Mouse (Mus musculus) intestine, embryonic 15.5 days (tissue): ENCODE data around the gene Asic2. TPM values are rescaled to one million over a fixed set of nuclear protein-coding genes. Genes with fewer than 3 reads are reported as not detected.
A peak's percentile ranks its signal among the peaks of the same experiment; 100 is the strongest.

Experiments
- ATAC-seq: fragments of 200-750 bp; cut with Nextera tagmentation; 2 replicates; pipeline ENCODE4 v1.8.0; 2017; ENCODE audit warnings: moderate TSS enrichment, moderate library complexity
- H3K27ac ChIP-seq: fragments of 300-500 bp; sonication (generic); 2 replicates; pipeline ENCODE4 v1.5.1; 2015; ENCODE audit warnings: mild to moderate bottlenecking, inconsistent platforms
- H3K27me3 ChIP-seq: fragments of 300-500 bp; sonication (generic); replicated peaks from 2 replicates; pipeline ENCODE4 v1.6.1; 2015; ENCODE audit warnings: inconsistent platforms
- H3K36me3 ChIP-seq: fragments of 300-500 bp; sonication (generic); 2 replicates; pipeline ENCODE4 v1.6.1; 2015; ENCODE audit warnings: inconsistent platforms
- H3K4me1 ChIP-seq: fragments of 300-500 bp; sonication (generic); replicated peaks from 2 replicates; pipeline ENCODE4 v1.6.1; 2015; ENCODE audit warnings: inconsistent platforms
- H3K4me2 ChIP-seq: fragments of 300-500 bp; sonication (generic); replicated peaks from 2 replicates; pipeline ENCODE4 v1.6.1; 2015; ENCODE audit warnings: mild to moderate bottlenecking, inconsistent platforms
- H3K4me3 ChIP-seq: fragments of 300-500 bp; sonication (generic); replicated peaks from 2 replicates; pipeline ENCODE4 v1.5.1; 2015; ENCODE audit warnings: inconsistent platforms
- H3K9ac ChIP-seq: fragments of 300-500 bp; sonication (generic); 2 replicates; pipeline ENCODE4 v1.6.1; 2015; ENCODE audit warnings: inconsistent platforms
- H3K9me3 ChIP-seq: fragments of 300-500 bp; sonication (generic); 2 replicates; pipeline ENCODE4 v1.6.1; 2016; ENCODE audit warnings: inconsistent platforms
- WGBS: fragments of 180-500 bp; shearing (Covaris S2); methylation state at CpG from one replicate; pipeline ENCODE4 v1.1.7; 2015; 5-methylcytosine and 5-hydroxymethylcytosine counted together
- polyA plus RNA-seq: library from polyadenylated mRNA; unstranded; fragments of >200 nt; fragmentation: Nextera tagmentation; extraction: Ambion mirVana; gene quantifications from 2 replicates; pipeline ENCODE4 v1.2.1, GENCODE M21; 2015

Asic2 gene
- polyA plus RNA-seq, 1 experiment from 2014 or later: 0.19 TPM

GRCm38 (mm10) chr11:81806905-81807659 lies 161.2 kb downstream of the Asic2 start:
- 0 out of 2 replicates have a peak, but pooled peaks have one; percentile 36 for ATAC-seq
- H3K27me3 ChIP-seq: no peaks in the 10 kb centered on the region

GRCm38 (mm10) chr11:81803544-81803943 lies 164.7 kb downstream of the Asic2 start:
- no peak overlapping the region for H3K27ac ChIP-seq
- no peaks in the 10 kb centered on the region for H3K4me1 ChIP-seq
- H3K4me2 ChIP-seq: no peak overlapping the region
- H3K27me3 ChIP-seq: no peaks in the 10 kb centered on the region
- no peak overlapping the region for H3K4me3 ChIP-seq
- ATAC-seq: no peak
- no peak overlapping the region for H3K9ac ChIP-seq
- no peaks in the 10 kb centered on the region for H3K9me3 ChIP-seq
- no peaks in the 10 kb centered on the region for H3K36me3 ChIP-seq
- 55% methylated on average over 2 of the region's 2 CpGs for WGBS

More at GRCm38 (mm10) chr11:81806905-81807659, 161.2 kb downstream of the Asic2 start:
- Histone ChIP-seq H3K4me2 (no peak overlapping the region), H3K9me3 (no peaks in the 10 kb centered on the region), H3K4me1 (no peaks in the 10 kb centered on the region), H3K36me3 (no peaks in the 10 kb centered on the region), H3K4me3 (no peak overlapping the region), H3K9ac (no peak overlapping the region), H3K27ac (no peak overlapping the region)
- WGBS: 71% methylated on average over 11 of the region's 11 CpGs

DNA sequence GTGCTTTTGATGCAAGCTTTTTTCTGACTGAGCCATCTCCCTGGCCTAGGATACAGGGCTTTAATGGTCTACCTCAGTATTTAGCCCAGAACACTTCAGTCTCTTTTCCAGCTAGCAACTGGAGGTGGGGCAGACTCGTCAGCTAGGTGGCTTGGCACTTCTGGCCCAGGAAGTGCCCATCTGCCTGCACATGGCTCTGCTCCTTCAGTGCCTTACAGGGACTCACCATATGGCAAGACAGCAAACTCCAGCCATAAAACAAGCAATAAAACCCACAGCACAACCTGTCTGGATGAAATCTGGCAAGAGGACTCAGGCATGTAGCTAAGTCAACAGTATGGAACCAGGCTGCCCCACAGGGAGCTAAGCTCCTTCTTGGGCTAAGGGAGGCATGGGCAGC lies 165.6 kb downstream of the Asic2 start:
- Histone ChIP-seq H3K4me1 (no peaks in the 10 kb centered on the region), H3K27ac (no peak overlapping the region), H3K9me3 (no peaks in the 10 kb centered on the region), H3K9ac (no peak overlapping the region), H3K4me2 (no peak overlapping the region), H3K27me3 (no peaks in the 10 kb centered on the region), H3K36me3 (no peaks in the 10 kb centered on the region), H3K4me3 (no peak overlapping the region)
- WGBS: 43% methylated on average over 1 of the region's 1 CpGs
- no peak for ATAC-seq

DNA sequence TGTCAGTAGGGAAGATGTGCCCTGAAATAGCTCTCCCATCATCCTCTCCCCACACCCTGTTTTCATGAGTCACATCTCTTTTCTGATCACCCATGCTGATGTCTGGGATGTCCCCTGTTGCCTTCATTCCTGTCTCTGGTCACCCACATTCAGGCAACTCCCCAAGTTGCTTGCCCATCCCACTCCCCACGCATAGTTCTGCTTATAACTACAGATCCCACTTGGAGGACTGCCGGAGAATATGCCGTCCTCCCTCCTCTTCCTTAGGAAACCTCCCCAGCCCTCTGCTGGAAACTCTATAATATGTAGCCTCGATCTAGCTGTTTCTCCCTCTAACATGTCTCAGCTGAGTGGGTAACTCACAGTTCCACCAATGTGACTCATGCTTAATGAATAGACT lies 167.4 kb downstream of the Asic2 start:
- ATAC-seq: no peak
- Histone ChIP-seq H3K36me3 (no peaks in the 10 kb centered on the region), H3K4me1 (no peaks in the 10 kb centered on the region), H3K4me2 (no peak overlapping the region), H3K27me3 (no peaks in the 10 kb centered on the region), H3K4me3 (no peak overlapping the region), H3K9me3 (no peaks in the 10 kb centered on the region), H3K9ac (no peak overlapping the region), H3K27ac (no peak overlapping the region)
- 73% methylated on average over 4 of the region's 4 CpGs for WGBS

GRCm38 (mm10) chr11:81793588-81793987 lies 174.7 kb downstream of the Asic2 start:
- 74% methylated on average over 2 of the region's 2 CpGs for WGBS
- Histone ChIP-seq H3K9ac (no peak overlapping the region), H3K36me3 (no peaks in the 10 kb centered on the region), H3K4me3 (no peak overlapping the region), H3K4me2 (no peak overlapping the region), H3K9me3 (no peaks in the 10 kb centered on the region), H3K4me1 (no peaks in the 10 kb centered on the region), H3K27me3 (no peaks in the 10 kb centered on the region), H3K27ac (no peak overlapping the region)
- no peak for ATAC-seq

- no peaks in the 10 kb centered on the region for H3K9me3 ChIP-seq
- H3K27me3 ChIP-seq: no peaks in the 10 kb centered on the region
- no peak for ATAC-seq
- H3K27ac ChIP-seq: no peak overlapping the region
- WGBS: 58% methylated on average over 1 of the region's 1 CpGs
- no peak overlapping the region for H3K4me3 ChIP-seq
- no peak overlapping the region for H3K9ac ChIP-seq
- no peaks in the 10 kb centered on the region for H3K36me3 ChIP-seq
- H3K4me2 ChIP-seq: no peak overlapping the region
- no peaks in the 10 kb centered on the region for H3K4me1 ChIP-seq
Measured at GRCm38 (mm10) chr11:81791579-81791978, 176.7 kb downstream of the Asic2 start.

DNA sequence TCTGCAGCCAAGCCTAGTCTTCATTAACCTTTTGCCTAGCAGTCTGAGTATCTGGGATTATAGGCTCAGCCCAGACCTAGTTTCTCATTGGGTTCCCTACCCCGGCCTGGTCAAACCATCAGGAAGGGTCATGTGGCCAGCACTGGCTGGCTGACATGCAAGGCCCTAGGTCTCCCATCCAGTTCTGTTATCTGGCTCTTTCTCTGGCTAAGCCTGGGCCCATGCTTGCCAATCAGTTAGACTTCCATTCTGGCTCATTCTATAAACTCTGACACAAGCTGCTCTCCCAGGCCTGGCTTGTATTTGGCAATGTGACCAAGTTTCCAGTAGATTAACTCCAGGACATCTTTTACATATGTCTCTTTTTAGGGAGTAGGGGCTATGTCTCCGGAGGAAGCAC lies 187.7 kb downstream of the Asic2 start:
- WGBS: 78% methylated on average over 2 of the region's 2 CpGs
- no peak for ATAC-seq
- Histone ChIP-seq H3K36me3 (no peaks in the 10 kb centered on the region), H3K27me3 (no peaks in the 10 kb centered on the region), H3K4me2 (no peak overlapping the region), H3K4me1 (no peaks in the 10 kb centered on the region), H3K27ac (no peak overlapping the region), H3K9ac (no peak overlapping the region), H3K4me3 (no peak overlapping the region), H3K9me3 (no peaks in the 10 kb centered on the region)

DNA sequence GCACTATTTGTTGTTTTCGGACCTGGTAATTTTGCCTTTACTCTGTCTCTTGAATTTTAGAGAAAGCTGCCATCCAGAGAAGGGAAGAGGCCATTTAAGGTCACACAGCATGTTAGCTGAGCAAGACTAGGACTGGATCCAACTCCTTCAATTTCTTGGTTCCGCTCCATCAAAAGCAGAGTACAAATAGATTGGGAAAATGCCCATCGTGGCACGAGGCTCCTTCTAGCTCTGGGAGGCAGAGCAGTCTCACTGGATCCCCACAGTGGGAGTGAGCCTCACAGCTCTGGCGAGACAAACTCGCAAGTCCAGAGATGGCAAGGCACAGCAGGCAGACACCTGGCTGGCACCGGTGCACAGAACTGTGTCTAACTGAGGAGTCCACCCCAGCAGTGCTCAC lies 188.4 kb downstream of the Asic2 start:
- no peaks in the 10 kb centered on the region for H3K9me3 ChIP-seq
- no peaks in the 10 kb centered on the region for H3K36me3 ChIP-seq
- H3K27ac ChIP-seq: no peak overlapping the region
- H3K9ac ChIP-seq: no peak overlapping the region
- no peak overlapping the region for H3K4me3 ChIP-seq
- WGBS: 85% methylated on average over 7 of the region's 7 CpGs
- H3K27me3 ChIP-seq: no peaks in the 10 kb centered on the region
- no peak overlapping the region for H3K4me2 ChIP-seq
- H3K4me1 ChIP-seq: no peaks in the 10 kb centered on the region
- ATAC-seq: no peak

DNA sequence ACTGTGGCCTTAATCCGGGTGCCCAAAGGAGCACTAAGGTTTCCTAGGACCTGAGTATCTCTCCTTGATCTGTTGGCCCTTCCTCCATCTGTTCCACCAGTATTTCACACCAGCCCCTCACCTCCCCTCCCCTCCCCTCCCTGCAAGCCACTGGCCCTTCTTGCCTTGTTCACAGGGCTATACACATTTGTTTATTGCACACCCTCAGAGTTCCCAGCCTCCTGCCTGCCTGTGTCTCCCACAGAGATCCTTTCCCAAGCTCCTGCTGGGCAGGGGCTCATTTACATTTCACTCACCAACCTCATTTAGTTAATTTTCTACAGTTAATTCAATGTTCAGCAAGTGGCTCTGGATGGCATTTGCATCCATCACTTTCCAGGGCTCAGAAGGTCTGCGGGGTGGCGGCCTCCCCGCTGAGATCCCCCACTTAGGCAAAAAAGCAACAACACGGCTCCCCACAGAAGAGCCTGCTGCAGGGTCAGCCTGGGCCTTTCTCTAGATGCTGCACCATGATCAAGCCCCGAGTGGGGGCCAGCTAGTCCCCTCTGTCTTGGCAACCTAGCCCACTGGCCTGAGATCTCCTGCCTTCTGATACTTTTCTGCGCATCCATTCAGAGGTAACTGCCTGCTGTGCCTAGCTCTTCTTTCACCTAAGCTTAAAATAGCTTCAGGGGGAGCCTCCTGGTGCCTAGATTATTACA lies 196.9 kb downstream of the Asic2 start:
- Histone ChIP-seq H3K9me3 (no peaks in the 10 kb centered on the region), H3K36me3 (no peaks in the 10 kb centered on the region), H3K4me2 (no peak overlapping the region), H3K27ac (no peak overlapping the region), H3K9ac (no peak overlapping the region), H3K27me3 (no peaks in the 10 kb centered on the region), H3K4me3 (no peak overlapping the region), H3K4me1 (no peaks in the 10 kb centered on the region)
- WGBS: 17% methylated on average over 7 of the region's 7 CpGs
- no peak for ATAC-seq

DNA sequence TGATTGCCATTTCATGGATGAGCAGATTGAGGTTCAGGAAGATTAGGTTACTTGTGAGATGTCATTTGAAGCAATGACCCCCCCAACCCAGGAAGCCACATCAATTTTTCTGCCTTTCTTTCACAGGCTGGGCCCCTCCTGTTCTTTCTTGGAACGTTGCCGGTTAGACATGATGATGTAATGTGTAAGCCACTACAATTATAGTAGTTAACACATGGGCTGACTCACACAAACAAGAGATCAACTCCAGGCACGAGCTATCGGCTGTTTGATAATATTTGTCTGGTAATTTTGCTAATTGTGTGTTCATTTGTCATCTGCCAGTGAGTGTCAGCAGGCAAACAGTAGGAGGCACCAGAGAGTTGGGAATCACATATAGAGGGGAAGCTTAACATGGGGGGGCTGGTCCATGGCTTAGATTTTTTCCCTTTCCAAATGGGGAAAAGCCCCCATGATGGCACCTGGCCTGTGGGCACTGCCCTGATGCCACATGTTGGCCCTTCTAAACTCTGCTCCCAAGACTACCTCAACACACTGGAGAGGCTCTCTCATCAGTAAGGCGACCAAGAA lies 198.5 kb downstream of the Asic2 start:
- no peaks in the 10 kb centered on the region for H3K27me3 ChIP-seq
- no peaks in the 10 kb centered on the region for H3K9me3 ChIP-seq
- H3K4me3 ChIP-seq: no peak overlapping the region
- H3K36me3 ChIP-seq: no peaks in the 10 kb centered on the region
- no peak overlapping the region for H3K4me2 ChIP-seq
- H3K9ac ChIP-seq: no peak overlapping the region
- H3K27ac ChIP-seq: no peak overlapping the region
- no peaks in the 10 kb centered on the region for H3K4me1 ChIP-seq
- 57% methylated on average over 5 of the region's 5 CpGs for WGBS
- ATAC-seq: no peak

GRCm38 (mm10) chr11:81768305-81768704 lies 200.0 kb downstream of the Asic2 start:
- Histone ChIP-seq H3K27me3 (no peaks in the 10 kb centered on the region), H3K4me3 (no peak overlapping the region), H3K36me3 (no peaks in the 10 kb centered on the region), H3K4me1 (no peaks in the 10 kb centered on the region), H3K27ac (no peak overlapping the region), H3K9me3 (no peaks in the 10 kb centered on the region), H3K9ac (no peak overlapping the region), H3K4me2 (no peak overlapping the region)
- 86% methylated on average over 2 of the region's 2 CpGs for WGBS
- ATAC-seq: no peak

GRCm38 (mm10) chr11:81767781-81768180 lies 200.5 kb downstream of the Asic2 start:
- Histone ChIP-seq H3K4me1 (no peaks in the 10 kb centered on the region), H3K9me3 (no peaks in the 10 kb centered on the region), H3K9ac (no peak overlapping the region), H3K4me3 (no peak overlapping the region), H3K27ac (no peak overlapping the region), H3K27me3 (no peaks in the 10 kb centered on the region), H3K4me2 (no peak overlapping the region), H3K36me3 (no peaks in the 10 kb centered on the region)
- no peak for ATAC-seq
- 39% methylated on average over 1 of the region's 1 CpGs for WGBS
